Mouse (Mus musculus): ENCODE results near the gene Ddx47. TPM values are rescaled to one million over a fixed set of nuclear protein-coding genes. Genes with fewer than 3 reads are reported as not detected.
A peak's percentile ranks its signal among the peaks of the same experiment; 100 is the strongest.

Ddx47 gene
- polyA plus RNA-seq, 1 experiment from 2014 or later = 104 TPM

- peaks cover 14% of the 10 kb centered on the region for H3K4me1 ChIP-seq
- no peaks in the 10 kb centered on the region for H3K36me3 ChIP-seq
- no peak for ATAC-seq (ENCODE audit: insufficient number of reproducible peaks, low FRiP score, low TSS enrichment, low read depth)
- H3K27me3 ChIP-seq = no peaks in the 10 kb centered on the region
- no peak overlapping the region for H3K4me2 ChIP-seq
- peak overlapping the region; percentile 58; the same call in 1 of the 2 replicates for H3K4me3 ChIP-seq
- no peak overlapping the region for H3K9ac ChIP-seq
- H3K27ac ChIP-seq = no peak overlapping the region
- WGBS = 75% methylated on average over 3 of the region's 3 CpGs
- no peaks in the 10 kb centered on the region for H3K9me3 ChIP-seq
These were observed 26.7 kb upstream of the Ddx47 start for GRCm38 (mm10) chr6:134984748-134985147.

- H3K4me3 ChIP-seq = no peak overlapping the region
- H3K4me1 ChIP-seq = peaks cover 6% of the 10 kb centered on the region
- no peaks in the 10 kb centered on the region for H3K36me3 ChIP-seq
- H3K9ac ChIP-seq = no peak overlapping the region
- H3K27me3 ChIP-seq = no peaks in the 10 kb centered on the region
- no peak for ATAC-seq (ENCODE audit: insufficient number of reproducible peaks, low FRiP score, low TSS enrichment, low read depth)
- no peak overlapping the region for H3K27ac ChIP-seq
- H3K9me3 ChIP-seq = no peaks in the 10 kb centered on the region
- WGBS = 83% methylated on average over 9 of the region's 9 CpGs
- H3K4me2 ChIP-seq = no peak overlapping the region
These were observed 23.0 kb upstream of the Ddx47 start for GRCm38 (mm10) chr6:134988377-134988776.

GRCm38 (mm10) chr6:134990674-134991073, 20.7 kb upstream of the Ddx47 start:
- Histone ChIP-seq H3K4me3 (no peak overlapping the region), H3K9ac (no peak overlapping the region), H3K27me3 (no peaks in the 10 kb centered on the region), H3K36me3 (no peaks in the 10 kb centered on the region), H3K4me2 (no peak overlapping the region), H3K4me1 (no peaks in the 10 kb centered on the region), H3K27ac (no peak overlapping the region), H3K9me3 (no peaks in the 10 kb centered on the region)
- ATAC-seq (ENCODE audit: insufficient number of reproducible peaks, low FRiP score, low TSS enrichment, low read depth) = no peak
- WGBS = 83% methylated on average over 6 of the region's 6 CpGs

- H3K27me3 ChIP-seq = no peaks in the 10 kb centered on the region
- H3K4me2 ChIP-seq = no peak overlapping the region
- no peak overlapping the region for H3K27ac ChIP-seq
- no peaks in the 10 kb centered on the region for H3K9me3 ChIP-seq
- H3K9ac ChIP-seq = no peak overlapping the region
- no peak for ATAC-seq (ENCODE audit: insufficient number of reproducible peaks, low FRiP score, low TSS enrichment, low read depth)
- no peaks in the 10 kb centered on the region for H3K36me3 ChIP-seq
- WGBS = 32% methylated on average over 12 of the region's 12 CpGs
- H3K4me1 ChIP-seq = no peaks in the 10 kb centered on the region
- no peak overlapping the region for H3K4me3 ChIP-seq
These were observed 17.3 kb upstream of the Ddx47 start for GRCm38 (mm10) chr6:134994031-134994651.

- Histone ChIP-seq H3K27me3 (no peaks in the 10 kb centered on the region), H3K27ac (no peak overlapping the region), H3K36me3 (no peaks in the 10 kb centered on the region), H3K9me3 (no peaks in the 10 kb centered on the region), H3K9ac (no peak overlapping the region), H3K4me3 (no peak overlapping the region), H3K4me1 (no peaks in the 10 kb centered on the region), H3K4me2 (no peak overlapping the region)
- WGBS = 54% methylated on average over 8 of the region's 8 CpGs
- no peak for ATAC-seq (ENCODE audit: insufficient number of reproducible peaks, low FRiP score, low TSS enrichment, low read depth)
These were observed 16.4 kb upstream of the Ddx47 start for GRCm38 (mm10) chr6:134994985-134995384.

GRCm38 (mm10) chr6:134996918-134997317, 14.5 kb upstream of the Ddx47 start:
- H3K36me3 ChIP-seq = no peaks in the 10 kb centered on the region
- H3K9ac ChIP-seq = no peak overlapping the region
- 85% methylated on average over 2 of the region's 2 CpGs for WGBS
- no peak overlapping the region for H3K27ac ChIP-seq
- no peak for ATAC-seq (ENCODE audit: insufficient number of reproducible peaks, low FRiP score, low TSS enrichment, low read depth)
- H3K9me3 ChIP-seq = no peaks in the 10 kb centered on the region
- H3K4me3 ChIP-seq = no peak overlapping the region
- H3K4me2 ChIP-seq = no peak overlapping the region
- no peaks in the 10 kb centered on the region for H3K27me3 ChIP-seq
- H3K4me1 ChIP-seq = no peaks in the 10 kb centered on the region

GRCm38 (mm10) chr6:134998076-134998475, 13.3 kb upstream of the Ddx47 start:
- no peaks in the 10 kb centered on the region for H3K36me3 ChIP-seq
- H3K4me3 ChIP-seq = no peak overlapping the region
- no peak for ATAC-seq (ENCODE audit: insufficient number of reproducible peaks, low FRiP score, low TSS enrichment, low read depth)
- no peaks in the 10 kb centered on the region for H3K4me1 ChIP-seq
- H3K9ac ChIP-seq = no peak overlapping the region
- no peak overlapping the region for H3K27ac ChIP-seq
- H3K9me3 ChIP-seq = no peaks in the 10 kb centered on the region
- no peaks in the 10 kb centered on the region for H3K27me3 ChIP-seq
- 79% methylated on average over 8 of the region's 8 CpGs for WGBS
- no peak overlapping the region for H3K4me2 ChIP-seq

- Histone ChIP-seq H3K9ac (no peak overlapping the region), H3K4me1 (no peaks in the 10 kb centered on the region), H3K4me2 (no peak overlapping the region), H3K36me3 (no peaks in the 10 kb centered on the region), H3K4me3 (no peak overlapping the region), H3K27ac (no peak overlapping the region), H3K9me3 (no peaks in the 10 kb centered on the region), H3K27me3 (no peaks in the 10 kb centered on the region)
- 51% methylated on average over 3 of the region's 3 CpGs for WGBS
- ATAC-seq (ENCODE audit: insufficient number of reproducible peaks, low FRiP score, low TSS enrichment, low read depth) = no peak
These were observed 12.6 kb upstream of the Ddx47 start for GRCm38 (mm10) chr6:134998781-134999180.

GRCm38 (mm10) chr6:135000272-135000671, 11.1 kb upstream of the Ddx47 start:
- Histone ChIP-seq H3K27ac (no peak overlapping the region), H3K27me3 (no peaks in the 10 kb centered on the region), H3K36me3 (no peaks in the 10 kb centered on the region), H3K9me3 (no peaks in the 10 kb centered on the region), H3K4me3 (no peak overlapping the region), H3K9ac (no peak overlapping the region), H3K4me2 (no peak overlapping the region), H3K4me1 (no peaks in the 10 kb centered on the region)
- ATAC-seq (ENCODE audit: insufficient number of reproducible peaks, low FRiP score, low TSS enrichment, low read depth) = no peak
- WGBS = 56% methylated on average over 4 of the region's 4 CpGs

- Histone ChIP-seq H3K9ac (no peak overlapping the region), H3K9me3 (no peaks in the 10 kb centered on the region), H3K27me3 (no peaks in the 10 kb centered on the region), H3K4me3 (no peak overlapping the region), H3K4me1 (no peaks in the 10 kb centered on the region), H3K4me2 (no peak overlapping the region), H3K27ac (no peak overlapping the region), H3K36me3 (no peaks in the 10 kb centered on the region)
- WGBS = 96% methylated on average over 4 of the region's 4 CpGs
- no peak for ATAC-seq (ENCODE audit: insufficient number of reproducible peaks, low FRiP score, low TSS enrichment, low read depth)
These were observed 9.4 kb upstream of the Ddx47 start for GRCm38 (mm10) chr6:135001991-135002390.

- no peak overlapping the region for H3K4me2 ChIP-seq
- H3K27ac ChIP-seq = no peak overlapping the region
- no peak overlapping the region for H3K4me3 ChIP-seq
- WGBS = 82% methylated on average over 4 of the region's 4 CpGs
- H3K9ac ChIP-seq = no peak overlapping the region
- H3K9me3 ChIP-seq = no peaks in the 10 kb centered on the region
- H3K4me1 ChIP-seq = no peaks in the 10 kb centered on the region
- no peaks in the 10 kb centered on the region for H3K36me3 ChIP-seq
- ATAC-seq (ENCODE audit: insufficient number of reproducible peaks, low FRiP score, low TSS enrichment, low read depth) = no peak
- no peaks in the 10 kb centered on the region for H3K27me3 ChIP-seq
These were observed 5.0 kb upstream of the Ddx47 start for GRCm38 (mm10) chr6:135006372-135006771.

- Histone ChIP-seq H3K4me1 (peaks cover 8% of the 10 kb centered on the region), H3K4me3 (peak overlapping the region; percentile 70), H3K36me3 (peaks cover 33% of the 10 kb centered on the region), H3K9ac (peak overlapping the region; percentile 77), H3K27me3 (no peaks in the 10 kb centered on the region), H3K27ac (peak overlapping the region; percentile 9; the same call in 1 of the 2 replicates), H3K9me3 (no peaks in the 10 kb centered on the region), H3K4me2 (peak overlapping the region; percentile 69)
- ATAC-seq (ENCODE audit: insufficient number of reproducible peaks, low FRiP score, low TSS enrichment, low read depth) = no peak
- WGBS = 1% methylated on average over 14 of the region's 14 CpGs
These were observed 313 bp downstream of the Ddx47 start for GRCm38 (mm10) chr6:135011734-135012116.

GRCm38 (mm10) chr6:135017211-135017610, 5.8 kb downstream of the Ddx47 start:
- Histone ChIP-seq H3K4me1 (peaks cover 4% of the 10 kb centered on the region), H3K4me3 (no peak overlapping the region), H3K27ac (no peak overlapping the region), H3K27me3 (no peaks in the 10 kb centered on the region), H3K9ac (no peak overlapping the region), H3K9me3 (no peaks in the 10 kb centered on the region), H3K4me2 (no peak overlapping the region), H3K36me3 (peaks cover 86% of the 10 kb centered on the region)
- ATAC-seq (ENCODE audit: insufficient number of reproducible peaks, low FRiP score, low TSS enrichment, low read depth) = no peak
- WGBS = 96% methylated on average over 11 of the region's 11 CpGs
